Mouse (Mus musculus) midbrain, embryonic 15.5 days (tissue): Measurements from ENCODE around the gene Pde7b. TPM values are rescaled to one million over a fixed set of nuclear protein-coding genes. Genes with fewer than 3 reads are reported as not detected.
A peak's percentile ranks its signal among the peaks of the same experiment; 100 is the strongest.

Source experiments
- ATAC-seq: fragments of 200-750 bp; cut with Nextera tagmentation; replicated peaks from 2 replicates; pipeline ENCODE4 v1.8.0; 2017; ENCODE audit warnings: moderate TSS enrichment
- H3K27ac ChIP-seq: fragments of 300-500 bp; sonication (generic); 2 replicates; pipeline ENCODE4 v1.5.1; 2015; ENCODE audit warnings: mild to moderate bottlenecking, inconsistent platforms
- H3K27me3 ChIP-seq: fragments of 300-500 bp; sonication (generic); replicated peaks from 2 replicates; pipeline ENCODE4 v1.6.1; 2015; ENCODE audit warnings: inconsistent platforms
- H3K36me3 ChIP-seq: fragments of 300-500 bp; sonication (generic); replicated peaks from 2 replicates; pipeline ENCODE4 v1.6.1; 2015; ENCODE audit warnings: inconsistent platforms
- H3K4me1 ChIP-seq: fragments of 300-500 bp; sonication (generic); 2 replicates; pipeline ENCODE4 v1.6.1; 2015; ENCODE audit warnings: inconsistent platforms
- H3K4me2 ChIP-seq: fragments of 300-500 bp; sonication (generic); 2 replicates; pipeline ENCODE4 v1.6.1; 2015; ENCODE audit warnings: inconsistent platforms, mild to moderate bottlenecking, moderate library complexity
- H3K4me3 ChIP-seq: fragments of 300-500 bp; sonication (generic); 2 replicates; pipeline ENCODE4 v1.5.1; 2015; ENCODE audit warnings: mild to moderate bottlenecking, inconsistent platforms
- H3K9ac ChIP-seq: fragments of 300-500 bp; sonication (generic); 2 replicates; pipeline ENCODE4 v1.6.1; 2015; ENCODE audit warnings: mild to moderate bottlenecking, inconsistent platforms
- H3K9me3 ChIP-seq: fragments of 300-500 bp; sonication (generic); 2 replicates; pipeline ENCODE4 v1.6.1; 2016; ENCODE audit warnings: inconsistent platforms
- WGBS: fragments of 180-500 bp; shearing (Covaris S2); methylation state at CpG from one replicate; pipeline ENCODE4 v1.1.7; 2015; ENCODE audit warnings: mixed read lengths; 5-methylcytosine and 5-hydroxymethylcytosine counted together
- polyA plus RNA-seq: library from polyadenylated mRNA; unstranded; fragments of >200 nt; fragmentation: Nextera tagmentation; extraction: Ambion mirVana; gene quantifications from 2 replicates; pipeline ENCODE4 v1.2.1, GENCODE M21; 2015

The Pde7b gene
- polyA plus RNA-seq, 1 experiment from 2014 or later, result 3.2 TPM

- no peak overlapping the region for H3K4me2 ChIP-seq
- no peak for ATAC-seq
- H3K4me3 ChIP-seq, result no peak overlapping the region
- H3K27ac ChIP-seq, result no peak overlapping the region
- WGBS, result 64% methylated on average over 7 of the region's 7 CpGs
- H3K27me3 ChIP-seq, result no peaks in the 10 kb centered on the region
- H3K9me3 ChIP-seq, result no peaks in the 10 kb centered on the region
- H3K4me1 ChIP-seq, result no peaks in the 10 kb centered on the region
- no peaks in the 10 kb centered on the region for H3K36me3 ChIP-seq
- no peak overlapping the region for H3K9ac ChIP-seq
Measured at GRCm38 (mm10) chr10:20700633-20701032, 24.2 kb downstream of the Pde7b start.

DNA sequence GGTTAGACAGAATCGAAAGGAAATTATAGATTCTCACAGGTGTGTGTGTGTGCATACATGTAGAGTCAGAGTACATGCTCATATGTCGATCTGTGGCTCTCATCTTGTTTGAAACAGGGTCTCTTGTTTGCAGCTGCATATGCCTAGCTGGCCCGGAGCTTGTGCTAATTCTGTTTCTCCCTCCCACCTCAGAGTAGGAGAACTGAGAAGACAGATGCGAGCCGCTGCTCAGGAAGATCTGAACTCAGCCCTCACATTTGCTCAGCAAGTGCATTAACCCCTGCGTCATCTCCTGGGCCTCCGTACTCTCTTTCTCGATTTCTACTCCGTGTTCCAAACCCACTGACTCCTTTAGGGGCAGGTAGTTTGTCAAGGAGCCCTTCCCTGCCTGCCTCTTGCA, 25.0 kb downstream of the Pde7b start:
- H3K9me3 ChIP-seq, result no peaks in the 10 kb centered on the region
- H3K9ac ChIP-seq, result no peak overlapping the region
- H3K27ac ChIP-seq, result no peak overlapping the region
- no peak overlapping the region for H3K4me3 ChIP-seq
- no peaks in the 10 kb centered on the region for H3K27me3 ChIP-seq
- 95% methylated on average over 9 of the region's 9 CpGs for WGBS
- H3K4me1 ChIP-seq, result no peaks in the 10 kb centered on the region
- ATAC-seq, result no peak
- no peaks in the 10 kb centered on the region for H3K36me3 ChIP-seq
- H3K4me2 ChIP-seq, result no peak overlapping the region

DNA sequence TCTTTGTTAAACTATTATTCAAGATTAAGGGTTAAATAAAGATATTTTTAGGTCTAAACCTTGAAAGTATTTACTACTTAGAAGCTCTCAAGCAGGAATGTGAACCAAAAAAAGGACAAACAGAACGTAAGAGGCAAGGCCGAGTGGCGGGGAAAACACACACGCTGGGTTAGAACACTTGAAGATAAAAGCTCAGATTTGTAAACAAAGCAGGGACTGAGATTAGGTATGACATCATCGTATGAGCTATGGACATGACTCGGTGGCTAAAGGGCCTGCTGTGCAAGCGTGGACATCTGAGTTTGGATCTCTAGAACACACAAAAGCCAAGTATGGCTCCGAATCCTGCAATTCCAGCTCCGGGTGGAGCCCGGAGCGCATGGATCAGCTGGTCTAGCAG, 29.2 kb downstream of the Pde7b start:
- Histone ChIP-seq H3K27ac (no peak overlapping the region), H3K9ac (no peak overlapping the region), H3K27me3 (no peaks in the 10 kb centered on the region), H3K4me2 (no peak overlapping the region), H3K4me3 (no peak overlapping the region), H3K9me3 (no peaks in the 10 kb centered on the region), H3K4me1 (no peaks in the 10 kb centered on the region), H3K36me3 (no peaks in the 10 kb centered on the region)
- 85% methylated on average over 11 of the region's 11 CpGs for WGBS
- no peak for ATAC-seq

- Histone ChIP-seq H3K9ac (no peak overlapping the region), H3K4me1 (no peaks in the 10 kb centered on the region), H3K36me3 (no peaks in the 10 kb centered on the region), H3K27ac (no peak overlapping the region), H3K27me3 (no peaks in the 10 kb centered on the region), H3K4me3 (no peak overlapping the region), H3K9me3 (no peaks in the 10 kb centered on the region), H3K4me2 (no peak overlapping the region)
- no peak for ATAC-seq
- WGBS, result 74% methylated on average over 9 of the region's 9 CpGs
Measured at GRCm38 (mm10) chr10:20690002-20690401, 34.9 kb downstream of the Pde7b start.

- Histone ChIP-seq H3K27ac (no peak overlapping the region), H3K9me3 (no peaks in the 10 kb centered on the region), H3K36me3 (no peaks in the 10 kb centered on the region), H3K4me2 (no peak overlapping the region), H3K4me3 (no peak overlapping the region), H3K9ac (no peak overlapping the region), H3K4me1 (no peaks in the 10 kb centered on the region), H3K27me3 (no peaks in the 10 kb centered on the region)
- 94% methylated on average over 2 of the region's 2 CpGs for WGBS
- ATAC-seq, result no peak
Measured at GRCm38 (mm10) chr10:20684151-20684550, 40.7 kb downstream of the Pde7b start.

DNA sequence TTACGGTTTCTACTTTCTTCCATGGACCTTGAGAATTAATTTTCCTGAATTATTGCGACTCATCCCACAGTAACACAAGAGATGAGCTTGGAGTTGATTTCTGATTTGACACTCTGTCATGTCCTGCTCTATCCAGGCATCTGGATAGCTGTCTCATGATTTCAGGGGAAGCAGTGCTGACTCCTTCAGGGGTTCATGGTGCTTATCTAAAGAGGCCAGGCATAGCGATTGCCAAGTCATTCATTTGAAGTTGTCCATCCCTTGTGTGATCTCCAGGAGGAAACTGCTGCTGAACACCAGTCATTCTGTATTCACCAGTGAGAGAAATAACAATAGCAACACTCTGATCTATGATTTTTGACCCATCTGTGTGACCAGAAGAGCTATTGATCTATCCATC, 43.9 kb downstream of the Pde7b start:
- Histone ChIP-seq H3K4me2 (no peak overlapping the region), H3K4me1 (no peaks in the 10 kb centered on the region), H3K4me3 (no peak overlapping the region), H3K36me3 (no peaks in the 10 kb centered on the region), H3K9ac (no peak overlapping the region), H3K27ac (no peak overlapping the region), H3K27me3 (no peaks in the 10 kb centered on the region), H3K9me3 (no peaks in the 10 kb centered on the region)
- ATAC-seq, result no peak
- WGBS, result 93% methylated on average over 3 of the region's 3 CpGs

- no peak overlapping the region for H3K27ac ChIP-seq
- H3K4me1 ChIP-seq, result no peaks in the 10 kb centered on the region
- ATAC-seq, result no peak
- no peak overlapping the region for H3K4me2 ChIP-seq
- H3K36me3 ChIP-seq, result no peaks in the 10 kb centered on the region
- no peaks in the 10 kb centered on the region for H3K9me3 ChIP-seq
- no peak overlapping the region for H3K4me3 ChIP-seq
- H3K27me3 ChIP-seq, result no peaks in the 10 kb centered on the region
- no peak overlapping the region for H3K9ac ChIP-seq
- 67% methylated on average over 3 of the region's 3 CpGs for WGBS
Measured at GRCm38 (mm10) chr10:20675321-20675720, 49.6 kb downstream of the Pde7b start.

DNA sequence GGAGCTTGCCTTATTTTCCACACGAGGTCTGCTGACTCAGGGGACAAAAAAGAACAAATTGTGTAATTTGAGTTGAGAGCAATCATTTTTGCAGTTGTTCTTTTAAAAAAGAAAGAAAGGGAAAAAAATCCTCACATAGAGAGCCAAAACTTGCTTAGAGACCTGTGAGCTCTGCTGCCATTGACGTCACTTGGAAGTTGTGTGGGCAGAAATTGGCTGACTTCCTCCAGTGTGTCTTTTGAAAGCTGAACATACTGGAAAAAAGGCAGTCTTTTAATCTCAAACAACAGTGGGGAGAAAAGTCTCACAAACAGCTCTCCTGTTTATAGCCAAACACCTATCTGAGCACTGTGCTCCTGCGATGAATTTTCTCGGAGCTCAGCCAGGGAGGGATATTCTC, 51.1 kb downstream of the Pde7b start:
- H3K4me2 ChIP-seq, result no peak overlapping the region
- peaks cover 7% of the 10 kb centered on the region for H3K4me1 ChIP-seq
- no peak overlapping the region for H3K4me3 ChIP-seq
- no peaks in the 10 kb centered on the region for H3K27me3 ChIP-seq
- 83% methylated on average over 4 of the region's 4 CpGs for WGBS
- no peaks in the 10 kb centered on the region for H3K36me3 ChIP-seq
- no peak for ATAC-seq
- no peaks in the 10 kb centered on the region for H3K9me3 ChIP-seq
- H3K27ac ChIP-seq, result no peak overlapping the region
- no peak overlapping the region for H3K9ac ChIP-seq

GRCm38 (mm10) chr10:20672591-20672990, 52.3 kb downstream of the Pde7b start:
- Histone ChIP-seq H3K27me3 (no peaks in the 10 kb centered on the region), H3K4me1 (peaks cover 15% of the 10 kb centered on the region), H3K9me3 (no peaks in the 10 kb centered on the region), H3K9ac (no peak overlapping the region), H3K4me3 (no peak overlapping the region), H3K27ac (no peak overlapping the region), H3K36me3 (no peaks in the 10 kb centered on the region), H3K4me2 (no peak overlapping the region)
- WGBS, result 87% methylated on average over 11 of the region's 11 CpGs
- no peak for ATAC-seq

GRCm38 (mm10) chr10:20671621-20672020, 53.3 kb downstream of the Pde7b start:
- Histone ChIP-seq H3K9ac (no peak overlapping the region), H3K9me3 (no peaks in the 10 kb centered on the region), H3K27me3 (no peaks in the 10 kb centered on the region), H3K4me1 (peaks cover 15% of the 10 kb centered on the region), H3K36me3 (no peaks in the 10 kb centered on the region), H3K4me2 (no peak overlapping the region), H3K4me3 (no peak overlapping the region), H3K27ac (no peak overlapping the region)
- 85% methylated on average over 5 of the region's 5 CpGs for WGBS
- ATAC-seq, result no peak

GRCm38 (mm10) chr10:20670541-20670940, 54.3 kb downstream of the Pde7b start:
- H3K4me2 ChIP-seq, result no peak overlapping the region
- H3K27me3 ChIP-seq, result no peaks in the 10 kb centered on the region
- H3K4me3 ChIP-seq, result no peak overlapping the region
- H3K36me3 ChIP-seq, result no peaks in the 10 kb centered on the region
- no peak for ATAC-seq
- H3K9me3 ChIP-seq, result no peaks in the 10 kb centered on the region
- no peak overlapping the region for H3K27ac ChIP-seq
- H3K4me1 ChIP-seq, result peaks cover 15% of the 10 kb centered on the region
- 85% methylated on average over 8 of the region's 8 CpGs for WGBS
- no peak overlapping the region for H3K9ac ChIP-seq

DNA sequence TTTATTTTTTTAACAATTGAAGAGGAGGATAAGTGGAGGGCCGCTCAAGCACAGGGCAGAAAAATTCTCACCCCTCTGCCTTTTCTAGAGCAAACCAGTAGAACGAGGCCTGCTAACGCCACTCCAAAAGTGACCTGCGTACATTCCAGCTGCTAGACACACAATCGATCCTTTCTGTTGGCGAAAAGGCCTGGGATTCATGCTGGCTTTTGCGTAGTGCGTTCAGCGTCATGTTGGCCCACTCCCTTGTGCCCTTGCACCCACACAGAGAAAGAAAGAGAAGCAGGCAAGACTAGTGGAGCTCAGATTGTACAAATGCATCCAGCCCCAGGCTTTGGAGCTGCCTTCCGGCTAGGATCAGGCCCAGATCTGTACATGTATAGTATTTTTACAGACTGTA, 55.4 kb downstream of the Pde7b start:
- Histone ChIP-seq H3K9me3 (no peaks in the 10 kb centered on the region), H3K4me3 (no peak overlapping the region), H3K4me1 (peaks cover 15% of the 10 kb centered on the region), H3K27ac (peak overlapping the region; percentile 31; the same call in 1 of the 2 replicates), H3K9ac (no peak overlapping the region), H3K4me2 (no peak overlapping the region), H3K36me3 (no peaks in the 10 kb centered on the region), H3K27me3 (no peaks in the 10 kb centered on the region)
- peak; percentile 48; the same call in 1 of the 2 replicates for ATAC-seq
- WGBS, result 71% methylated on average over 10 of the region's 10 CpGs

DNA sequence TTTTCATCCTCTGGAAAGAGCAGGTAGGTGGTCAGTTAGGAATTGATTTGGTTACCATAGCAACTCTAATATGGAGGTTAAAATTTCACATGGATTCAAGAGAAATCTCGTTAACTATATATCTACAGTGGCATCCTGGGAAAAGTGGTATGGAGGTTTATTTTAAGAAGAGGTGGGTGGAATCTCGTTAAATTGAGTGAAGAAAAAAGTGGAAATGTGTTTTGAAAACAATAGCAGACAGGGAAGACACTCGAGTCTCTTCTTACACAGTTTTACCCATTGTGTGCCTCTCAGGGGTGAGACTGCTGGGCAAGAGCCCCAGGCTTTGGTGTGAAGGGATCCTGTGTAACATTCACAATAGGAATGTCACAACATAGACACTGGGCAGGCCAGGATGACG, 56.3 kb downstream of the Pde7b start:
- WGBS, result 18% methylated on average over 4 of the region's 4 CpGs
- H3K36me3 ChIP-seq, result no peaks in the 10 kb centered on the region
- no peak overlapping the region for H3K4me2 ChIP-seq
- no peak overlapping the region for H3K9ac ChIP-seq
- no peaks in the 10 kb centered on the region for H3K27me3 ChIP-seq
- H3K27ac ChIP-seq, result peak overlapping the region; percentile 59
- H3K4me1 ChIP-seq, result peaks cover 15% of the 10 kb centered on the region
- H3K9me3 ChIP-seq, result no peaks in the 10 kb centered on the region
- ATAC-seq, result peak; percentile 54; the same call in 1 of the 2 replicates
- no peak overlapping the region for H3K4me3 ChIP-seq

DNA sequence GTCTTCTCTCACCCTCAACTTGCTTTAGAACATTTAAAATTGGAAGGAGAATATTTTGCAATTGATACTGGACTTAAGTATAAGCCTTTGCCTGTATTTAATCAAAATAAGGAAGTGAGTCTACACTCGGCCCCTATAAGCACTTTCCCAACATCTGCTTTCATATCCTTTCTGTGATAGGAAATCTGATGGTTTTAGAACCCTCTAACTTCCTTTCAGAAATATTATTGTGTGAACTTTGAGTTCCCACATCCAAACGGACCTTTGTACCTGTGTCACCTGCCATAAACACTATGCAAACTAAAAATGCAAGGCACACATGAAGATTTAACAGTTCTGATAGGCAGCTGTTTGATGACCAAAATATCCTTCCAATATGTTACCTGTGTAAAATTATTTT, 58.2 kb downstream of the Pde7b start:
- H3K4me1 ChIP-seq, result peaks cover 15% of the 10 kb centered on the region
- no peak overlapping the region for H3K27ac ChIP-seq
- H3K4me2 ChIP-seq, result no peak overlapping the region
- no peaks in the 10 kb centered on the region for H3K9me3 ChIP-seq
- no peak overlapping the region for H3K9ac ChIP-seq
- no peak for ATAC-seq
- H3K27me3 ChIP-seq, result no peaks in the 10 kb centered on the region
- 74% methylated on average over 2 of the region's 2 CpGs for whole genome bisulfite sequencing
- H3K36me3 ChIP-seq, result no peaks in the 10 kb centered on the region
- H3K4me3 ChIP-seq, result no peak overlapping the region
